Mouse (Mus musculus) heart, embryonic 14.5 days (tissue): Measurements from ENCODE around the gene Ccp110. TPM values are rescaled to one million over a fixed set of nuclear protein-coding genes. Genes with fewer than 3 reads are reported as not detected.

ENCODE experiments used
- ATAC-seq: fragments of 200-750 bp; cut with Nextera tagmentation; 2 replicates; pipeline ENCODE4 v1.8.0; 2017; ENCODE audit warnings: low read depth, moderate TSS enrichment; ENCODE audit not compliant: insufficient number of reproducible peaks, insufficient read depth, low FRiP score
- H3K27ac ChIP-seq, 2 experiments: fragments of 200-500 bp in 1 of 2; fragments of 300-500 bp in 1 of 2; sonication (generic) in 1 of 2; replicated peaks in 1 of 2; 2 replicates each; pipeline ENCODE4 v1.5.1; 2012 to 2014; ENCODE audit warnings: low read depth in 2 of 2, low read length in 2 of 2, control low read depth in 1 of 2, mild to moderate bottlenecking in 1 of 2, mixed read lengths in 1 of 2; ENCODE audit not compliant: control insufficient read depth in 1 of 2, insufficient read depth in 1 of 2
- H3K27me3 ChIP-seq: fragments of 300-500 bp; sonication (generic); 2 replicates; pipeline ENCODE4 v1.6.1; 2014; ENCODE audit warnings: mild to moderate bottlenecking, low read length, control low read depth; ENCODE audit not compliant: control insufficient read depth, insufficient read depth
- H3K36me3 ChIP-seq: fragments of 300-500 bp; sonication (generic); 2 replicates; pipeline ENCODE4 v1.6.1; 2014; ENCODE audit warnings: mild to moderate bottlenecking, control low read depth, low read length, mixed read lengths; ENCODE audit not compliant: control insufficient read depth, insufficient read depth
- H3K4me1 ChIP-seq, 2 experiments: fragments of 200-500 bp in 1 of 2; fragments of 300-500 bp in 1 of 2; sonication (generic) in 1 of 2; 2 replicates each; pipeline ENCODE4 v1.6.1; 2012 to 2014; ENCODE audit warnings: low read length in 2 of 2, control low read depth in 1 of 2, mixed read lengths in 1 of 2; ENCODE audit not compliant: control insufficient read depth in 2 of 2, insufficient read depth in 2 of 2
- H3K4me2 ChIP-seq: fragments of 300-500 bp; sonication (generic); 2 replicates; pipeline ENCODE4 v1.6.1; 2014; ENCODE audit warnings: mild to moderate bottlenecking, low read length
- H3K4me3 ChIP-seq, 2 experiments: fragments of 200-500 bp in 1 of 2; fragments of 300-500 bp in 1 of 2; sonication (generic) in 1 of 2; 2 replicates each; pipeline ENCODE4 v1.5.1; 2012 to 2014; ENCODE audit warnings: low read length in 2 of 2, mild to moderate bottlenecking in 2 of 2, control low read depth in 1 of 2, low read depth in 1 of 2, moderate library complexity in 1 of 2; ENCODE audit not compliant: control insufficient read depth in 1 of 2, insufficient read depth in 1 of 2
- H3K9ac ChIP-seq: fragments of 300-500 bp; sonication (generic); 2 replicates; pipeline ENCODE4 v1.6.1; 2014; ENCODE audit warnings: mild to moderate bottlenecking, low read length
- H3K9me3 ChIP-seq: fragments of 300-500 bp; sonication (generic); 2 replicates; pipeline ENCODE4 v1.6.1; 2016; ENCODE audit warnings: low read length, control low read depth; ENCODE audit not compliant: control insufficient read depth
- WGBS: fragments of 180-500 bp; shearing (Covaris S2); extraction: QIAGEN DNeasy Blood & Tissue Kit; methylation state at CpG from one replicate; pipeline ENCODE4 v1.1.7; 2014; 5-methylcytosine and 5-hydroxymethylcytosine counted together
- polyA plus RNA-seq: library from polyadenylated mRNA; unstranded; fragments of >200 nt; fragmentation: Nextera tagmentation; extraction: Ambion mirVana; gene quantifications from 2 replicates; pipeline ENCODE4 v1.2.1, GENCODE M21; 2014

Gene Ccp110
- polyA plus RNA-seq, 1 experiment from 2014 or later = 4.2 TPM

DNA sequence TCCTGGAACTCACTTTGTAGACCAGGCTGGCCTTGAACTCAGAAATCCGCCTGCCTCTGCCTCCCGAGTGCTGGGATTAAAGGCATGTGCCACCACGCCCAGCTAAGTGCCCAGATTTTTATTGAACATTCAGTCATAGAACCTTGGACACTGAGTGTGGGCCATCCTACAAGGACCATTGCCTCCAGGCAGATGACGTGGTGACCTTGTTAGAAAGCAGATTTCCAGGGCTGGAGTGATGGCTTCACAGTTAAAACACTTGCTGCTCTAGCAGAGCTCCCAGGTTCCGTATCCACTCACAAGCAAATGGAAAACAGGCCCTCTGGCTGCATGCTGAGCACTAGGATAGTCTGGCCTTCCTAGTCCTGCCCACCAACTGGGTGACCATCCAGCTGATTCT lies 32.4 kb downstream of the Ccp110 start:
- H3K4me3 ChIP-seq = no peak overlapping the region
- no peak overlapping the region for H3K27ac ChIP-seq
- H3K9ac ChIP-seq = no peak overlapping the region
- no peaks in the 10 kb centered on the region for H3K9me3 ChIP-seq
- H3K36me3 ChIP-seq = peaks cover 57% of the 10 kb centered on the region
- H3K27me3 ChIP-seq = no peaks in the 10 kb centered on the region
- no peak overlapping the region for H3K4me2 ChIP-seq
- 90% methylated on average over 5 of the region's 5 CpGs for WGBS
- no peak for ATAC-seq
- H3K4me1 ChIP-seq = peaks cover 4% of the 10 kb centered on the region in 2 experiments; a peak in 3 of 4 replicates

DNA sequence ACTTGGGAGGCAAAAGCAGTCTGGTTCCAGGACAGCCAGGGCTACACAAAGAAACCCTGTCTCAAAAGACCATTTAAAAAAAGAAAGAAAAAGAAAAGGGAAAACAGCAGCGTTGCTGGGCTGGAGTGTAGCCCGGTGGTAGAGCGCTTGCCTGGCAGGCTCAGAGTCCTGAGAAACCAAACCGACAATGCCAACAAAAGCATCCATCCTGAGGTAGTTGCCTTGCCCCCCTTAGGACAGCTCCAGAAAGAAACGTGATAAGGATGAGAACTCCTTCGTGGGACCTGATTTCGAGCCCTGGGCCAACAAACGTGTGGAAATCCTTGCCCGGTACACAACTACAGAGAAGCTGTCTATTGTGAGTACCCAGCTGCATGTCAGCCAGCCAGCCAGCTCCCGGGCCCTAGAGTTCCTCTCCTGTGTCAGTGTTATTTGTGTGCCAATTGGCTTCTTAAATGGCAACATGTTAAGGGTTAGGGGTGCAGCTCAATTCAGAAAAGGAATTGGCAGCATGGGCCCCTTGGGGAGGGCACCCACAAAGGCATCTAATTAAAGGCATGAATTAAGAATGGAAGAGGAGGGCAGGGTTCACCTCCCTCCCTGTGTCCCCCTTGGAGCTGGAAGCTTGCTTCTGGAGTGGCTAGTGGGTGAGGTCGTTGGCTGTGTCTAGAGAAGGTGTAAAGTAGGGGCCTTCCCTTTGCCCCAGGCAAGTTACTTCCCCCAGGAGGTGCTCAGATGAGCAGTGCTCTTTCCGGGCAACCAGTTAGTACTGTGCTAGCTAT lies 35.7 kb downstream of the Ccp110 start:
- Histone ChIP-seq H3K4me1 (no peaks in the 10 kb centered on the region), H3K4me2 (no peak overlapping the region), H3K4me3 (no peak overlapping the region), H3K36me3 (peaks cover 90% of the 10 kb centered on the region), H3K27me3 (no peaks in the 10 kb centered on the region), H3K9me3 (no peaks in the 10 kb centered on the region), H3K9ac (no peak overlapping the region), H3K27ac (no peak overlapping the region)
- no peak for ATAC-seq
- 88% methylated on average over 12 of the region's 12 CpGs for WGBS

DNA sequence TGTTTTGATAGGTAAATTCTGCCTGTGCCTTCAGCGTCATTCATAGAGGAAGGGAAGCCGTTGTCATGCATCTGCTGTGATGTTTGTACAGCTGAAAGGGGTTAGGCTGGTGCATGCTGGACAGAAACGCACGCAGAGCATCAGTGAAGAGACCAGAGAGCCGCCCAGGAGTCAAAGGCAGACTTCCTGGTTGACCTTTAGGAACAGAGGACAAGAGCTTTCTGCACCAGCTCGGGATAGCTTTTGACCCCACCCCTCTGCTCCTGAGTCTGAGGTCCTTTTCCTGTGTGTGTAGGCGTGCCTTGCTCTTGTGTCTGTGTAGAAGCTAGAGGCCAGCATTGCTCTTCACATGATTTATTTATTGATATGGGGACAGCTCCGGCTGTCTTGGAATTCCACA lies 37.4 kb downstream of the Ccp110 start:
- peaks cover 95% of the 10 kb centered on the region for H3K36me3 ChIP-seq
- no peaks in the 10 kb centered on the region for H3K4me1 ChIP-seq

DNA sequence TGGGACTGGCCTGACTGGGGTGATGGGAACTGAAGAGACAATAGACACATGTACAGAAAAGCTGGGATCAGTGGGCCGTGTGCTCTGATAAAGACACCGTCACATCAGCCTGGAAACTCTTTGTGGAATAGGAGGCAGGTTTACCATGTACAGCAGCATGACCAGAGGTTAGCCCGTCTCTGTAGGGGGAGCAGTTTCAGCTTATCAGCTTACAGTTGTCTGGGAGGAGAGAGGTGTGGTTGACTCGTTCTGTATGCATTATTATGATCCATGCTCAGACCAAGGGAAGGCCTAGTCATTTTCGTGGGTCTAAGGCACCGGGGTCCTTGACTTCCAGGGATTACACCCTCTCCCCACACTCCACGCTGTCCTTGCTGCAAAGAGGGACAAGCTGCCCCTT lies 39.3 kb downstream of the Ccp110 start:
- Histone ChIP-seq H3K36me3 (peaks cover 93% of the 10 kb centered on the region), H3K9me3 (no peaks in the 10 kb centered on the region), H3K4me1 (no peaks in the 10 kb centered on the region), H3K27me3 (no peaks in the 10 kb centered on the region), H3K27ac (no peak overlapping the region), H3K4me3 (no peak overlapping the region), H3K9ac (no peak overlapping the region), H3K4me2 (no peak overlapping the region)
- WGBS = 82% methylated on average over 7 of the region's 7 CpGs
- ATAC-seq = no peak

More for the DNA sequence above, 37.4 kb downstream of the Ccp110 start:
- Histone ChIP-seq H3K27me3 (no peaks in the 10 kb centered on the region), H3K9ac (no peak overlapping the region), H3K9me3 (no peaks in the 10 kb centered on the region), H3K4me3 (no peak overlapping the region), H3K27ac (no peak overlapping the region), H3K4me2 (no peak overlapping the region)
- 83% methylated on average over 8 of the region's 8 CpGs for WGBS
- no peak for ATAC-seq

DNA sequence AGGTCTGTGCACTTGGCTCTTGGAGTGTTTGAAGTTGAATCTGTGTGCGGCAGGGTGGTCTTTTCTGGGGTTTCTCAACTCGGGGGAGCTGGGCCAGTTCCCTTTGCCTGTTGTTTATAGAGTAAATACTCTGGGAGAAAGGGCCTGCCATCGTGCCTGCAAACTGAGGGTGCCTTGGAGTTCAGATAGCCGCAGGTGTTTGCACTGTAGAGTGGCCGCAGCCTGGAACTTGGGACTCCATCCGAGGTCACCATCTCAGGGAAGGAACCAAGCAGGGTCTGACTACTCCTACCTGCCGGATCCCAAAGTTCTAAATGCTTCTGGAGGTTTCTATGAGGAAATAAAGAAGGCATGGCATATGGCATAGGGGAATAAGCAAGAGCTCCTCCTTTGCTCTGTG lies 43.4 kb downstream of the Ccp110 start:
- Histone ChIP-seq H3K9me3 (no peaks in the 10 kb centered on the region), H3K27me3 (no peaks in the 10 kb centered on the region), H3K4me3 (no peak overlapping the region), H3K4me2 (no peak overlapping the region), H3K9ac (no peak overlapping the region), H3K27ac (no peak overlapping the region), H3K36me3 (peaks cover 72% of the 10 kb centered on the region), H3K4me1 (no peaks in the 10 kb centered on the region)
- ATAC-seq = no peak
- WGBS = 83% methylated on average over 7 of the region's 7 CpGs

DNA sequence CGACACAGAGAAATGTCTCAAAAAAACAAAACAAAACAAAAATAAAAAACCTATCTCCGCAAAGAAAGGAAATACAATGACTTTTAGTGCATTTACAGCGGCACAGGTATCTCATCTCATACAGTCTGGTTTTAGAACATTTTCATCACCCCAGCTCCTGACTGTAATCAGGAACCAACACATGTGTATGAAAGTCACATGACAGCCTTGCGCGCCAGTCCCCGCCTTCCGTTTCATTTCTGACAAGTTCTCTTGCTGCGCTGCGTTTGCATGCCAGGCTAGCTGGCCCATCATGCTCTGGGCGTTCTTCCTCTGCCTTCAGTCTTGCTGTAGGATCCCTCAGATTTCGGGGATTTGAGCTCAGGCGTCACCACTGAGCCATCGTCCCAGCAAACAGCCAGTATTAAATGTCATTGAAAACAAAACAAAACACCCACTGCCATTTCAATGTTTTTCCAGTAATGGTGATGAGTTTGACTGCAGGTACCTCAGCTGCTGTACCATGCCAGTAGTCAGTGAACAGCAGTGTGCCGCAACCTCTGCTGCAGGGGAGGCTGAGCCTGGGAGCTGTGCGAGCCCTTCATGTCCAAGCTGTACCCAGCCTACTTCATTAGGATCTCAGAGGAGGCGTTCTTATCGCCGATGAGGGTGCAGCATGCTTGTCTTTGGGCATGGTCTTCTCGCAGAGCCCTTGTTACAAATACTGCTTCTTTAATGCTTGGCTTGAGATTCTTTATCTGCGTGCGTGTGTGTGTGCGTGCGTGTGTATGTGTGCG lies 44.3 kb downstream of the Ccp110 start:
- no peak for ATAC-seq
- peaks cover 73% of the 10 kb centered on the region for H3K36me3 ChIP-seq
- WGBS = 92% methylated on average over 24 of the region's 24 CpGs

DNA sequence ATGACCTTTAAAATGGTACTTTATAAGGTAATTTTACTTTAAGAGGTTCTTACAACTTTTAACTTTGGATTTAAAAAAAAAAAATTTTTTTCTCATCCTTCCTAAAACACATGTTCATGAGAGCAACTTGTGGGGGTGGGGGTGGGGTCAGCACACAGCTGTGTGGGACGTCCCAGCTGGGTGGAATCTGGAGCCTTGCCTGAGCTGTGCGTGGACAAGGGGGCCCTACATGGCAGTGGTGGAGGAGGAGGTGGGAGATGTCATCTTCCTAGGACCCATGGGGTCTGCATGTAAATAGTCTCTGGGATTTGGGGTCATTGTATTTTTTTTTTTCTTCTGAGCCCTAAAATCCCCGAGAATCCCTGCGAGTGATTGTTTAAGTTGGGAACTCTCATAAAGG lies 46.0 kb downstream of the Ccp110 start:
- WGBS = 81% methylated on average over 4 of the region's 4 CpGs
- H3K4me3 ChIP-seq = no peak overlapping the region
- H3K9me3 ChIP-seq = no peaks in the 10 kb centered on the region
- no peak for ATAC-seq
- no peak overlapping the region for H3K4me2 ChIP-seq
- H3K27ac ChIP-seq = no peak overlapping the region
- no peak overlapping the region for H3K9ac ChIP-seq
- no peaks in the 10 kb centered on the region for H3K27me3 ChIP-seq
- H3K36me3 ChIP-seq = peaks cover 72% of the 10 kb centered on the region
- no peaks in the 10 kb centered on the region for H3K4me1 ChIP-seq

More for the DNA sequence above, 44.3 kb downstream of the Ccp110 start:
- H3K27ac ChIP-seq = no peak overlapping the region
- no peaks in the 10 kb centered on the region for H3K4me1 ChIP-seq
- no peak overlapping the region for H3K9ac ChIP-seq
- H3K4me2 ChIP-seq = no peak overlapping the region
- H3K27me3 ChIP-seq = no peaks in the 10 kb centered on the region
- no peaks in the 10 kb centered on the region for H3K9me3 ChIP-seq
- no peak overlapping the region for H3K4me3 ChIP-seq
